Mouse (Mus musculus) gastrocnemius, adult 2 months (tissue): Measurements from ENCODE around the gene Itgb5. TPM values are rescaled to one million over a fixed set of nuclear protein-coding genes. Genes with fewer than 3 reads are reported as not detected.

Source experiments
- DNase-seq: peaks from one replicate; pipeline ENCODE4 v3.0.0; 2022
- H3K27ac ChIP-seq: fragments of 200-600 bp; 2 replicates; pipeline ENCODE4 v1.8.1; 2022; ENCODE audit warnings: mild to moderate bottlenecking
- H3K4me3 ChIP-seq: fragments of 200-600 bp; 2 replicates; pipeline ENCODE4 v1.8.1; 2022; ENCODE audit warnings: mild to moderate bottlenecking, moderate library complexity
- CTCF ChIP-seq: fragments of 200-600 bp; IDR thresholded peaks from 2 replicates; pipeline ENCODE4 v1.8.1; 2022; ENCODE audit warnings: antibody characterized with exemption, mild to moderate bottlenecking, moderate library complexity
- intact Hi-C: fragments of 180-260 bp; cut with DNase I; formaldehyde crosslinking; loops from one replicate; pipeline ENCODE4 v1.15.1; 2025
- total RNA-seq, 2 experiments: library from RNA; stranded (reverse); gene quantifications; 2 replicates each; pipeline ENCODE4 v1.2.3; 2021

Gene Itgb5
- total RNA-seq, 2 experiments from 2014 or later = 73.9 to 88.3 TPM

DNA sequence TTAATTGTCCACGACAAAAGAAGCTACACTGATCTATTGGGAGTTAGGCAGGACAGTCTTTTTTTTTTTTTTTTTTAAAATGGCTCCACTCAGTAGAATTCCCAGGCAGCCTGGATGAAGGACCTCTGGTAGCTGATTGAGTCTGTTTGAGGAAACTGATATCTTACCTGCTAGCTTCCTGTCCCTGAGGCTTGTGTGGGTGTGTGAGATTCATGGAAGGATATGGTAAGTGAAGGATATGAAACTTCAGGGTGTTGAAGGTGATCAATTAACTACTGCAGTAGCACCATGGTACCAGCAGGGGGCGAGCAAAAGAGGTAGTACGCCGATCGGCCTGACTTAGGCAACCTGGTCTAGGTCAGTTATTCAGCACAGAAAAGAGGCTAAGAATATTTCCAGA, 166.6 kb downstream of the Itgb5 start:
- intact Hi-C loops = no loop called here
- DNase-seq = peak; percentile 61
- Histone ChIP-seq H3K4me3 (no peak overlapping the region), H3K27ac (no peak overlapping the region)
- TF ChIP-seq CTCF = peak; percentile 84

DNA sequence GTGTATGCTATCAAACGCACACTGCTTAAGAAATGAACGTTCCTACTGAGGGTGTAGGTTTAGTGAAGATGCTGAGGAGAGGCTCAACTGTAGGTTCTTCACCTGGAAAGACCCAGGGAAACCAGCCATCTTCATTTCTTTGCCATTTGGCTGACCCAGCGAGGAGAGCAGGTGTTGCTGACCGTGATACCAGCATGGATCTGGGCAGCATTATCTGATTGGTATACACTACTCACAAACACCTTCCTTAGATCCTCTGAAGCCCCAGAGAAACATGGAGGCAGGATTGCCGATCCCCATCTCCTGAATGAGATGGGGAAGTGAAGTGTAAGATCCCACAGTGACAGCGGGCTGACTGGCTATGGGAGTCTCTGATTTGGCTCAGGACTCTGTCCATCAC, 168.5 kb downstream of the Itgb5 start:
- no peak for TF ChIP-seq CTCF
- Histone ChIP-seq H3K4me3 (no peak overlapping the region), H3K27ac (no peak overlapping the region)
- DNase-seq = no peak
- intact Hi-C loops = no loop called here

Other genes with a start within 250 kb of the Itgb5 start
- gene Heg1, start 145.3 kb upstream of the Itgb5 start, total RNA-seq = 10 to 100 TPM; 30.4 to 43.3 TPM
- gene Muc13, start 35.6 kb upstream of the Itgb5 start, total RNA-seq = not detected
- gene Umps, start 137.4 kb downstream of the Itgb5 start, total RNA-seq = 1 to 10 TPM; 5.3 to 7.3 TPM